Mouse (Mus musculus) WW6 (cell line): ENCODE measurements around the gene Txnrd2.
A peak's percentile ranks its signal among the peaks of the same experiment; 100 is the strongest.

Source experiments
- DNase-seq: peaks from one replicate; pipeline ENCODE4 v3.0.0-alpha.2; 2013; ENCODE audit warnings: low read depth, low spot score

Txnrd2 gene

GRCm38 (mm10) chr16:18426215-18426791, at the start of gene Txnrd2:
Txnrd2 (plus strand) TSS chr16:18426384.
- DNase-seq: no peak

GRCm38 (mm10) chr16:18377203-18377602, 49.0 kb upstream of the Txnrd2 start:
- no peak for DNase-seq

- no peak for DNase-seq
Measured at GRCm38 (mm10) chr16:18378489-18378888, 47.7 kb upstream of the Txnrd2 start.

DNA sequence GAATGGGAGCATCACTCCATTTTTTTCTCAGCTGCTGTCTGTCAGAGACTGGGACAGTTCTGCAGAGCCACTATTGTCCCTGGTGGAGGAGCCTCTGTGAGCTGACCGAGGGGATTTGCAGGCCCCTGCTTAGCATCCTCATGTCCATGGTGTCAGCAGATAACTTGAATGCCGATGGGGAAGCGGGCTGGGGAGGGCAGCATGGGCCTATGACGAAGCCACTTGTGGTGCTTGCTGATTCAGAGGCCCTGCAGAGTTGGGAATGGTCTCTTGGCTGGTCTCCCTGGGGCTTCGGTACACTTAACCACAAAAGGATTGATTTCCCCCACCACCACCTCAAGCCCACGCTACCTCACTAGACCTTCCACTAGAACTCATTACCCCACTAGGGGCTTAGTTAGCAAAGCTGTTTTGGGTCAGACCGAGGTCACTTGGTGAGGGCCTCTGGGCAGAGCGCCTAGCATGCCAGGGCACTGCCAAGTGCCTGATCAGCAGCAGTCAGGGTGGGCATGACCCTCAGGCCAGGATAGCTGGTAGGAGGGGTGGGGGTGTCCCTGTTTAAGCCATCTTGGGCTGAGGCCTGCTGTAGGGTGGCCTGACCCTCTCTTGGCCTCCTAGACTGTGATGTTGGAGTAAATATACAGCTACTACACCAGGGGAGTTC, 46.7 kb upstream of the Txnrd2 start:
- no peak for DNase-seq

GRCm38 (mm10) chr16:18380495-18381063, 45.6 kb upstream of the Txnrd2 start:
- DNase-seq: no peak

DNA sequence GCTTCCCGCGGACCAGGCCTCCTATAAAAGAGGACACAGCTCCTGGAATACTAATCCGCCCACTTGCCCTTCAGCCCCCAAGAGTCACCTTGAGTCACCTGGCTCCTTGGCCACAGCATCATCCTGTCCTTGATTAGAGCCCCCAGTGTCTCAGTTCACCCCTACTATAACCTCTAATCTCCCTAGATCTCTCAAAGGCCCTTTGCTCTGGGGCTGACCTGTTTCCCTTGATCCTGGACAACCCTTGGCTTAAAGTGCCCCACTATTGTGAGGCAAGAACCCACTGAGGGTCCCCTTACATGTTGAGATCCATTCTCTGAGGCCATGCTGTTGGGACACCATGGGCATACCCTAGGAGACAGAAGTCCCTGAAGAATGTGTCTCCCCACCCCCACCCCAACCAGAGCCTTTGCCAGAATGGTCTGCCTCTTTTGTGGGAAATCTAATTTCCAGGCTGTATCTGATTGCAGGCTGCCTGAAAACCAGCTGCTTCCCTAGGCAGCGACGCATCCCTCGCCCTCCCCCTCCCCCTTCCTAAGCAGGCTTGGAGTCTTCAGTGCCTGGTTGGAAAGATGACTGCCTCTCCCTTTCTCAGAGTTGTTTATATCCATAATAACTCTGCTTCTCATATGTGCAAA, 44.4 kb upstream of the Txnrd2 start:
- DNase-seq: no peak

- no peak for DNase-seq
Measured at GRCm38 (mm10) chr16:18383045-18383726, 43.0 kb upstream of the Txnrd2 start.

- no peak for DNase-seq
Measured at GRCm38 (mm10) chr16:18383756-18384155, 42.4 kb upstream of the Txnrd2 start.

DNA sequence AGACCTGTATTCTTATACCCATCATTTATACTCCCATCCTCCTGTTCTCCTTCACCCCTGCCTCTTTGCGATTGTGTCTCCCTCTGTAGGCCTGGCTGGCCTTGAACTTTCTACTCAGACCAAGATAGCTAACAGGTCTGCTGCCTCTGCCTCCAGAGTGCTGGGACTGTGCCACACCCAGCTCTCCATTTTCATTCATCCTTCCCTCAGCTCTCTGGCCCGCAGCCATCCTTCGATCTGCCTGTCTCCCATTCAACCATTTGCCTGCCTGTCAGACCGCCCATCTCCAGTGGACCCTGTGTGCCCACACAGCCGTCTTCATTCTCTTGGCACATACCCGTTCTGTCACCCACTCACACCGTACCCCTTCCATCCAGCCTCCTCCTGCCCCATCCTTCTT, 42.0 kb upstream of the Txnrd2 start:
- no peak for DNase-seq

- DNase-seq: no peak
Measured at GRCm38 (mm10) chr16:18384659-18385058, 41.5 kb upstream of the Txnrd2 start.

DNA sequence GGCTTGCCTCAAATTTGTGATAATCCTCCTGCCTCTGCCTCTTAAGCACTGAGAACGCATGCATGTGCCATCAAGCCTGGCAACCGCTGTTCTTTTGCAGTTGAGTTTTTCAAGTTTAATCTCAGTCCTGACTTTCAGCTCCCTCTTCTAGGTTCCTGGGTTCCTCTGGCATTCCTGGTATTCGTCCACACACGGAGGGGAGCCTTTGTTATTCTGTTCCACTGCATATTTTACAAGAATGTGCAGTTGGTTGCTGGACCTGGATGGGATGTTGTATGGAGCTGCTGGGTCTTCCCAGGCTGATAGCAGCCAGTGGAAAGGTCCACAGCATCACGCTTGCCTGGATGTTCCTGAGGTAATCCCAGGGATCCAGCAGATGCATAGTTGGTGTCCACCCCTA, 40.8 kb upstream of the Txnrd2 start:
- no peak for DNase-seq

GRCm38 (mm10) chr16:18386451-18386850, 39.7 kb upstream of the Txnrd2 start:
- DNase-seq: no peak

GRCm38 (mm10) chr16:18386972-18387371, 39.2 kb upstream of the Txnrd2 start:
- no peak for DNase-seq

- no peak for DNase-seq
Measured at GRCm38 (mm10) chr16:18387704-18388582, 38.2 kb upstream of the Txnrd2 start.

DNA sequence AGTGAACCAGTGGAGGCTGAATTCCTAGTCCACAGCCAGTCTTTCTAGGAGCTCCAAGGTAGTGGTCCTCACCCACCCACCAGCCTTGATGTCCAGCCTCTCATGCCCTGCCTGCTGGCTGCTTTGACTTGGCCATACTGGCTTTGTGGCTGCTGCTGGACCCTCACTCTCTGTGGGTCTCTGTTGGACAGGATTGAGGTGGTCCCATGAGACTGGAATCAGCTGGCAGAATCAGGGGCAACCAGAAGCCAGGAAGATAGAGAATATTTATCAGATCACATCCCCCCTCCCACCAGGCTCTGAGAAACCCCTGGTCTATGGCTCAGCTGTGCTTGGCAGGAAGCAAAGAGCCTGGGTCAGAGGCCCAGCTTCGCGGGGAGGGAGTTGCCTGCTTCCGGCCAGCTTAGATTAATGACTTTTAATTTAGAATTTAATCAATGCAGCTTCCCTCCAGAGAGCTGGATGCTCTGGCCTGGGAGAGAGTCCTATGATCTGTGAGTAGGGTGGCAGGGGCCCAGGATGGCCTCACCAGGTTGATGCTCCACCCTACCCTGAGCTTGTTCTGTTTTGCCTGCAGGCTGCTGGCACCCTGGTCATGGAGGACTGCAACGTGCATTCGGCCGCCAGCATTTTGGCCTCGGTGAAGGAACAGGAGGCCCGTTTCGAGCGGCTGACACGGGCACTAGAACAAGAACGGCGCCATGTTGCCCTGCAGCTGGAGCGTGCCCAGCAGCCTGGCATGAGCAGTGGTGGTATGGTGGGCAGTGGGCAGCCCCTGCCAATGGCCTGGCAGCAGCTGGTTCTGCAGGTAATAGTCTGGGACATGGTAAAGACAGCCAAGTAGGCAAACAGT, 37.4 kb upstream of the Txnrd2 start:
- DNase-seq: no peak

- no peak for DNase-seq
Measured at GRCm38 (mm10) chr16:18390399-18390798, 35.8 kb upstream of the Txnrd2 start.

- DNase-seq: no peak
Measured at GRCm38 (mm10) chr16:18391127-18391526, 35.1 kb upstream of the Txnrd2 start.

DNA sequence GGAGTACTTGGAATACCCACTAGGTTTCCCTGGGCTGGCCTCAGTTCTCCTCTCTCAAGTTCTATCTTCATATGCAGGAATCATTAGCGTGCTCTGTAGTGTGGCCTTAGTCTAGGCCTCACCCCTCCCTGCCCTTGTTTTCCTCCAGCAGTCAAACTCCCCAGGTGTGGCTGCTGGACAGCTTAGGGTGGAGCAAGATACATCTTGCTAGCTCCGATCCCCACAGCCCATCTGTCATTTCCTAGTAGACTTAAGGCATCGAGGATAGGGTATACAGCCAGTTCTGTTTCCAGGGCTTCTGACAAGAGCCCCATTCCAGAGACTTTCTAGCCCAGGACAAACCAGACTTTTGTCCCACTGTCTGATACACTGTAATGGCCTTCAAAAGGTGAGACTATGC, 34.5 kb upstream of the Txnrd2 start:
- DNase-seq: no peak

- peak; percentile 49 for DNase-seq
Measured at GRCm38 (mm10) chr16:18392469-18393426, 33.4 kb upstream of the Txnrd2 start.
